Mouse (Mus musculus) olfactory bulb, adult 2 months (tissue): ENCODE measurements at regions not wholly inside any gene's neighbourhood (a gene's known extent, or its start where the extent isn't known, plus 50 kb on each side); places are given as distances from the start of the nearest gene placed in this dataset.

ENCODE experiments used
- CTCF ChIP-seq: fragments of 200-500 bp; IDR thresholded peaks from 2 replicates; pipeline ENCODE4 v1.5.1; 2012; ENCODE audit warnings: low read depth, mild to moderate bottlenecking, low read length, moderate library complexity; ENCODE audit not compliant: insufficient read depth
- POLR2A ChIP-seq: fragments of 200-500 bp; IDR thresholded peaks from 2 replicates; pipeline ENCODE4 v1.6.1; 2012; ENCODE audit warnings: mild to moderate bottlenecking, low read depth, low read length, moderate library complexity; ENCODE audit not compliant: insufficient read depth

DNA sequence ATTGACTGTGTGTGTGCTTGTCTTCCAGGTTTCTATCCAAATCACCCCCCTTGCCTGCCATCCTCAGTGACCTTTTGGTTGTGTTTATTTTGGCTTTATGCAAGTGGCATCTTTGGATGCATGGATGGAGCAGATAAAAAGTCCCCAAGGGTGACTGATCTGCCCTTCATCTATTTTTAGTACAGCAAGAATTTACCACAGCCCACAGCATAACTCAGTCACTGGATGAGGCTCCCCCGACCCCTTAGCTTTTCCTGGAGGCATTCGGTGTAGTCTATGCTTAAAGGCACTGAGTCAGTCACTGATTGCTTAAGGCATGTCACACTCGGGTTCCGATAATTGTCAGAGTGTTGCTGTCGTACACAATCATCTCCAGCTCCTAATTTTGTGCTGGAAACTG lies 142.2 kb upstream of the Rap1b start:
- TF ChIP-seq CTCF (no peak), POLR2A (no peak)
